Mouse (Mus musculus) c-Kit-positive CD71-negative TER-119-negative erythroid progenitor cells, embryonic 14.5 days (primary cell): ENCODE results near the gene Nat8f6.
"Not testable (repeated sequence)": the region's sequence is repeated elsewhere in the genome, so short reads cannot be mapped to it uniquely, and the experiment has no call there.

Experiments used
- DNase-seq: peaks from one replicate; pipeline ENCODE4 v3.0.0-alpha.2; 2013; ENCODE audit warnings: low read depth

The Nat8f6 gene

GRCm38 (mm10) chr6:85836098-85836497, 15.3 kb upstream of the Nat8f6 start:
- not testable (repeated sequence) for DNase-seq

- DNase-seq, result not testable (repeated sequence)
These were observed 14.3 kb upstream of the Nat8f6 start for GRCm38 (mm10) chr6:85835104-85835503.

- DNase-seq, result not testable (repeated sequence)
These were observed 13.8 kb upstream of the Nat8f6 start for GRCm38 (mm10) chr6:85834504-85835100.

- no peak for DNase-seq
These were observed 11.1 kb upstream of the Nat8f6 start, which contains the start of gene Nat8 for GRCm38 (mm10) chr6:85831796-85832321. Gene Nat8 (minus strand): TSS chr6:85832082.

GRCm38 (mm10) chr6:85829462-85829861, 8.7 kb upstream of the Nat8f6 start:
- DNase-seq, result no peak

- no peak for DNase-seq
These were observed 5.1 kb upstream of the Nat8f6 start for GRCm38 (mm10) chr6:85825886-85826285.

- no peak for DNase-seq
These were observed 2.8 kb upstream of the Nat8f6 start for GRCm38 (mm10) chr6:85823382-85824090.

GRCm38 (mm10) chr6:85822286-85822685, 1.5 kb upstream of the Nat8f6 start:
- no peak for DNase-seq

GRCm38 (mm10) chr6:85818338-85818737, 2.4 kb downstream of the Nat8f6 start:
- no peak for DNase-seq

GRCm38 (mm10) chr6:85813339-85813738, 7.4 kb downstream of the Nat8f6 start:
- DNase-seq, result no peak

- not testable (repeated sequence) for DNase-seq
These were observed 9.7 kb downstream of the Nat8f6 start for GRCm38 (mm10) chr6:85810942-85811537.

GRCm38 (mm10) chr6:85810514-85810913, 10.2 kb downstream of the Nat8f6 start:
- not testable (repeated sequence) for DNase-seq

GRCm38 (mm10) chr6:85809784-85810183, 11.0 kb downstream of the Nat8f6 start:
- not testable (repeated sequence) for DNase-seq

- not testable (repeated sequence) for DNase-seq
These were observed 17.6 kb downstream of the Nat8f6 start for GRCm38 (mm10) chr6:85803180-85803579.

GRCm38 (mm10) chr6:85765532-85765931, 55.2 kb downstream of the Nat8f6 start, which contains the start of gene Nat8f3:
Gene Nat8f3 (minus strand): TSS chr6:85765754.
- not testable (repeated sequence) for DNase-seq

- DNase-seq, result not testable (repeated sequence)
These were observed 57.4 kb downstream of the Nat8f6 start for GRCm38 (mm10) chr6:85763127-85764070.

- not testable (repeated sequence) for DNase-seq
These were observed 58.1 kb downstream of the Nat8f6 start for GRCm38 (mm10) chr6:85762678-85763077.
